Mouse (Mus musculus) frontal cortex, postnatal 36 days (tissue): ENCODE measurements around the gene Rps6ka2.
"Not testable (repeated sequence)": the region's sequence is repeated elsewhere in the genome, so short reads cannot be mapped to it uniquely, and the experiment has no call there.

ENCODE experiments used
- DNase-seq, 2 experiments: peaks; one replicate each; pipeline ENCODE4 v3.0.0; 2022; ENCODE audit warnings: low spot score in 2 of 2

Gene Rps6ka2

DNA sequence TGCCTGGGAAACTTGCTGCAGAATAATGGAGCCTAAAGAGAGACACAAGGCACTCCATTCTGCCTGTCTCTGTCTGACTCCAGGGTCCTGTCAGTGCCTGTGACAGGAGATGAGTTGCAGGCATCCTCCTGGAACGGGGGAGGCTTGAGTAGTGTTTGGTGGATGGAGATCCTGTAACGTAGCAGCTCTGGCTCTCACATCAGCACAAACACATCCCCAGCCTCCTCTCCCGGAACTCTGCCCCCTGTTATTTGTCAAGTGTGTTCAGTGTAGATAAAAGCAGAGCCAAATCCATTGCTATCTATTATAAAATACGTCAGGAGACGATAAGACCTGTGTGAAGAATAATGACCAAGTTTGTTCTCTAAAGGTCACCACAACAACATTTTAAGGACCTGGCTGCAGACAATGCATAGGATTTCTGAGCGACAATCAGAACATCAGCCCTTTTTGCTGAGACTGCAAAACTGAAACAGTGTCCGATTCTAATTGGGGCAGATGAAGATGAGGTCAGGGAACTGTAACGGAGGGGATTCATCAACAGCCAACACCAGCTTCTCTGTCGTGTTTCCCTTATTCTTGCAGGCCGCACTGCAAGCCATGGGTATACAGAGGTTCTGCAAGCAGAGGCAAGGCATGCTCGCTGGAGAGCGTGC is 99.4 kb downstream of the Rps6ka2 start:
- no peak for DNase-seq

GRCm38 (mm10) chr17:7270506-7270905 is 100.6 kb downstream of the Rps6ka2 start:
- no peak for DNase-seq

DNA sequence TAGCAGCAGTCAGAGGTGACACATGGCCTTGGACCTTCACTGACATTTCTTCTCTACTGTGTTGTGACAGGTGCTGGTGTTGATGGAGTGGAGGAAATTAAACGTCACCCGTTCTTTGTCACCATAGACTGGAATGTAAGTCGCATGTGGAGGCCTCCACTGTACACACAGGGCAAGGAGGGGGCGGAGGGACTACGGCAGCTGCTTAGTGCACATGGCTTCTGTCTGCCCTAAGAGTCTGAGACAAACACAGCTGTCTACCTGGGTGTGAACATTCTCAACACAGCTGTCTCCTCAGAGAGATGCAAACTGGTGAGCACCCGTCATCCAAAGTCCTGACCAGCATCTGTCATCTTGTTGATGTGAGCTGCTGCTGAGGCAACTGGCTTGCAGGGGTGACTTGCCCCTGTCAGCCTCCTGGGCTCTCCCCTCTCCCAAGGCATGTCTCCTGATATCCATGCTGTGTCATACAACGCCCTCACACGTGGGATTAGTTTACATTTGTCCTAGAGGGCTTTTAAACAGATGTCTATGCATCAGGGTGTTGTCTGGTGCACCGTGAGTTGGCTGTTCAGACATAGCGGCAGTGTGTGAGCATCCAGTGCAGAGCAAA is 101.7 kb downstream of the Rps6ka2 start:
- no peak for DNase-seq

GRCm38 (mm10) chr17:7273054-7273453 is 103.1 kb downstream of the Rps6ka2 start:
- no peak for DNase-seq

DNA sequence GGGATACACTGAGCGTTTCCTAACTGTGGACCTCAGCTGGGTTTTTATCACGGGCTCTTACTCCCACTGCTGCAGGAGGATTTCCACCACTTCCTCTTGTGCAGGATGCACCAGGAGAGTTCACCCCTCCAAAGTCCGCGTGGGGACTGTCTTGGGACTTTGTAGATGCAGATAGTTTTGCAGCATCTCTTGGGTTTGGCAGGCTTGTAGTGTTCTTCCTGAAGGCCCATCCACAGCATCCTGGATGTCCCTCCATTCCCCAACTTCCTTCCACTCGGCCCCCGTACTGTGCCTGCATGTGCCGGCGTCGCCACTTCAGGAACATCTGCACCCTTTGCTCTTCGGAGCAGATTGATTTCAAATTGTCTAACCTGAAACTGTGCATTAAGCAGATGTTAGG is 103.9 kb downstream of the Rps6ka2 start:
- no peak for DNase-seq

DNA sequence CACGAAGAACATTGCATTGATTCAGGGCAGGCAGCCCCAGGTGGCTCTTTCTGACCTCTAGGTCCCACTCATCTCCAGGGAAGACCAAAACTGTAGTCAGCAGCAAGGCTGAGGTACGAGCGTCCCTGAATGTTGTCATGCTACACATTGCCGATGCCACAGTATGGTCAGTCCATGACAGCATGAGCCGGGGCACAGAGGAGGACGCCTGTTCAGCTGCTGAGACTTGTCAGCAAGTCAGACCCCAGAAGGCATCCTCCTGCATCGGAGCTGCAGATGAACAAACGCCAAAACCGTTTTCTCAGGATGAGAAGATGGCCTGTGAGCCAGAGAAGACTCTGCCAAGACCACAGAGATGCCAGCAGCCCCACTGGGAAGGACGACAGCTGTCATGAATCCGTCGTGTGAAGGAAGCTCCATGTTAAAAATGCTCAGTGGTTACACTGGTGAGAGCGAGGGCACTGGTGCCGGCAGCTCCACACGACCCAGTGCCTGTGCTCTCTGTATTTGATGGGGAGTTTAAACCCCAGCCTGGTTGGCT is 108.9 kb downstream of the Rps6ka2 start:
- DNase-seq, result no peak

GRCm38 (mm10) chr17:7279251-7279650 is 109.3 kb downstream of the Rps6ka2 start:
- no peak for DNase-seq

- no peak for DNase-seq
Measured at GRCm38 (mm10) chr17:7284297-7284910, 114.5 kb downstream of the Rps6ka2 start.

DNA sequence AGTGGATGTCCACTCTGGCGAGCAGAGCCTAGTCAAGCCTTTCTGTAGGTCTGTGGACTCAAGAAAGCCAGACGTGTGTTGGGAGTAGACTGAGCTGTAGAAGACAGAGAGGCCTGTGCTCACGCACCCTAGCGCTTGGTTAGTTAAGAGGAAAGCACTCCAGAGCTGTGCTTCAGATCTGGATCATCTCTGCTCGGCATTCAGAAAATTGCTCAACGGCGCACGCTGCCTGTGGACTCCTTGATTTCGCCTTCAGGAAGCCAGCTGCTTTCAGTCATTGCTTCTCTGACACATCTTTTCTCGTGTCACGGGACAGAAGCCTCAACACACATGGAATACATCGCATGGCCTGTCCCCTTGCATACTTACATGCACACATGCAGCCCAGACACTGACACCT is 115.4 kb downstream of the Rps6ka2 start:
- no peak for DNase-seq

GRCm38 (mm10) chr17:7286422-7287050 is 116.6 kb downstream of the Rps6ka2 start:
- DNase-seq, result no peak

GRCm38 (mm10) chr17:7292012-7292684 is 122.2 kb downstream of the Rps6ka2 start:
- no peak for DNase-seq

- DNase-seq, result peak; percentile 39 to 87
Measured at GRCm38 (mm10) chr17:7306278-7307196, 136.6 kb downstream of the Rps6ka2 start.

GRCm38 (mm10) chr17:7315693-7316382 is 145.9 kb downstream of the Rps6ka2 start:
- DNase-seq, result not testable (repeated sequence)

GRCm38 (mm10) chr17:7319789-7320188 is 149.9 kb downstream of the Rps6ka2 start:
- not testable (repeated sequence) for DNase-seq

- not testable (repeated sequence) for DNase-seq
Measured at GRCm38 (mm10) chr17:7324346-7324745, 154.4 kb downstream of the Rps6ka2 start, which contains the start of gene Tcp10a. TSS of gene Tcp10a (plus strand) at chr17:7324646.

- DNase-seq, result not testable (repeated sequence)
Measured at GRCm38 (mm10) chr17:7326415-7326814, 156.5 kb downstream of the Rps6ka2 start.

DNA sequence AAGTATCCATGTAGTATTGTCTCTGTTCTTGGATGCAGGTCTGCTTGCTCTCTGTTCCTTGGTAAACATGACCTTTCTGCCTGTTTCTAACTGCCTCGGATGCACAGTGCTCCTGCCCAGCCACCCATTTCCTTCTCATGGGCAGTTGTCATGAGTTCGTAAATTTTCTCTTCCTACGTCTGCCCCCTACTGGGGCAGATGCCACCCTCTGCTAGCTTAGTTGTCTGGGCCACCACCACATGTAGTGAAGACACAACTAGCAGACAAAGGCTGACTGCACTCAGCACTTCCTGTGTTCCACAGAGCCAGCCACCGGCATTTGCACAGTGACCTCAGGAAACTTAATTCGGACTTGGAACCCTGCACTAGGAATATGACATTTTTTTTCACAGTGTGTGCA is 162.8 kb downstream of the Rps6ka2 start:
- not testable (repeated sequence) for DNase-seq

- not testable (repeated sequence) for DNase-seq
Measured at GRCm38 (mm10) chr17:7337381-7337780, 167.5 kb downstream of the Rps6ka2 start.

- DNase-seq, result not testable (repeated sequence)
Measured at GRCm38 (mm10) chr17:7348765-7349164, 178.8 kb downstream of the Rps6ka2 start.

DNA sequence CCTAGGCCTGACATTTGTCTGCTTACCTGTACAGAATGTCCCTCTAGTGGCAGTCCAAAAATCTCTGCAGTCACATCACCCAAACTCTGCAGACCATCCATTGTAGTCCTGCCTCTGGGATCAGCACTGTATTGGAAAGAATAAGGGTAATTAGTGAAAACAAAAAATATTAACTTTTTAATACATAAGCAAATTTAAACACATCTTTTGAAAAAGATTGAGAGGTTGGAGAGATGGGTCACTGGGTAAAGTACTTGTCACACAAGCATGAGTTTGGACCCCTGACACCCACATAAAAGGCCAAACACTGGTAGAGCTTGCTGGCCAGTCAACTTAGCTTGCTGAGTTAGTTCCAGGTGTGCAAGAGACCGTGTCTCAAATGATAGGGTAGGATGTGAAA is 182.7 kb downstream of the Rps6ka2 start, which contains the start of gene Ttll2:
Gene Ttll2 (minus strand): TSS at position 101 of the 400 bp plus-strand sequence.
- DNase-seq, result not testable (repeated sequence)
